Mouse (Mus musculus) C2C12 (cell line): Measurements from ENCODE around the gene Camkv. TPM values are rescaled to one million over a fixed set of nuclear protein-coding genes. Genes with fewer than 3 reads are reported as not detected.
A peak's percentile ranks its signal among the peaks of the same experiment; 100 is the strongest.

Experiments
- H3K27me3 ChIP-seq: one replicate; pipeline ENCODE4 v1.6.1; 2011; ENCODE audit not compliant: control insufficient read depth, insufficient read depth, insufficient read length
- H3K36me3 ChIP-seq: one replicate; pipeline ENCODE4 v1.6.1; 2011; ENCODE audit not compliant: control insufficient read depth, insufficient read depth
- H3K4me3 ChIP-seq: one replicate; pipeline ENCODE4 v1.5.1; 2011; ENCODE audit warnings: mild to moderate bottlenecking, control low read depth; ENCODE audit not compliant: poor library complexity, insufficient read depth, severe bottlenecking
- H3K79me2 ChIP-seq: one replicate; pipeline ENCODE4 v1.6.1; 2011; ENCODE audit not compliant: control insufficient read depth, insufficient read depth
- H3K79me3 ChIP-seq: one replicate; pipeline ENCODE4 v1.6.1; 2011; ENCODE audit warnings: low read depth, control low read depth
- H3ac ChIP-seq: one replicate; pipeline ENCODE3; 2011; ENCODE audit warnings: low read depth; ENCODE audit not compliant: control insufficient read depth, insufficient read length
- CEBPB ChIP-seq: IDR thresholded peaks from one replicate; pipeline ENCODE4 v1.6.1; 2011; ENCODE audit warnings: low read depth, mild to moderate bottlenecking, control low read depth, moderate library complexity
- CTCF ChIP-seq: IDR thresholded peaks from one replicate; pipeline ENCODE4 v1.5.1; 2011; ENCODE audit not compliant: control insufficient read depth, insufficient read depth, insufficient read length
- FOSL1 ChIP-seq: IDR thresholded peaks from one replicate; pipeline ENCODE4 v1.8.0; 2011; ENCODE audit warnings: mild to moderate bottlenecking, low read length; ENCODE audit not compliant: poor library complexity, insufficient read depth, severe bottlenecking
- MAX ChIP-seq: IDR thresholded peaks from one replicate; pipeline ENCODE4 v1.6.1; 2011; ENCODE audit warnings: mild to moderate bottlenecking, control low read depth
- MYOD1 ChIP-seq: IDR thresholded peaks from one replicate; pipeline ENCODE4 v1.6.1; 2011; ENCODE audit warnings: low read depth; ENCODE audit not compliant: control insufficient read depth, insufficient read length
- MYOG ChIP-seq: IDR thresholded peaks from one replicate; pipeline ENCODE4 v1.6.1; 2011; ENCODE audit not compliant: control insufficient read depth, insufficient read length; ENCODE audit errors: extremely low read depth
- USF1 ChIP-seq: IDR thresholded peaks from one replicate; pipeline ENCODE4 v1.6.1; 2011; ENCODE audit warnings: low read depth, mild to moderate bottlenecking, control low read depth, moderate library complexity
- polyA plus RNA-seq: library from polyadenylated mRNA; unstranded; fragments of >200 nt; fragmentation: generic; extraction: Trizol; gene quantifications from one replicate; pipeline ENCODE4 v1.2.1, GENCODE M21; 2012; ENCODE audit warnings: missing spikeins

Gene Camkv
- polyA plus RNA-seq, 1 experiment, result 0.07 TPM

- Histone ChIP-seq H3K4me3 (no peak overlapping the region), H3K27me3 (no peaks in the 10 kb centered on the region), H3K79me2 (peaks cover 51% of the 10 kb centered on the region), H3K79me3 (peaks cover 29% of the 10 kb centered on the region), H3K36me3 (peaks cover 17% of the 10 kb centered on the region), H3ac (no peak overlapping the region)
- no peak for TF ChIP-seq MYOD1
- TF ChIP-seq CTCF, result no peak
- peak; percentile 59 for TF ChIP-seq USF1
- TF ChIP-seq FOSL1, result no peak
Observed at GRCm38 (mm10) chr9:107955613-107956289, 20.3 kb downstream of the Camkv start.

GRCm38 (mm10) chr9:107957141-107957540 is 21.7 kb downstream of the Camkv start:
- H3K79me2 ChIP-seq, result peaks cover 38% of the 10 kb centered on the region
- no peaks in the 10 kb centered on the region for H3K27me3 ChIP-seq
- no peak overlapping the region for H3K4me3 ChIP-seq
- TF ChIP-seq CEBPB (no peak), MYOG (no peak), CTCF (no peak), MYOD1 (no peak), MAX (no peak), FOSL1 (no peak), USF1 (no peak)
- peaks cover 23% of the 10 kb centered on the region for H3K36me3 ChIP-seq
- H3ac ChIP-seq, result no peak overlapping the region
- H3K79me3 ChIP-seq, result peaks cover 21% of the 10 kb centered on the region

GRCm38 (mm10) chr9:107959896-107960295 is 24.4 kb downstream of the Camkv start:
- Histone ChIP-seq H3K79me3 (peaks cover 2% of the 10 kb centered on the region), H3K36me3 (peaks cover 47% of the 10 kb centered on the region), H3ac (no peak overlapping the region), H3K4me3 (no peak overlapping the region), H3K27me3 (no peaks in the 10 kb centered on the region), H3K79me2 (peaks cover 10% of the 10 kb centered on the region)
- TF ChIP-seq MYOG, result no peak
- TF ChIP-seq CEBPB, result no peak
- no peak for TF ChIP-seq USF1
- no peak for TF ChIP-seq MAX
- no peak for TF ChIP-seq CTCF
- no peak for TF ChIP-seq MYOD1
- no peak for TF ChIP-seq FOSL1

- no peak overlapping the region for H3ac ChIP-seq
- H3K79me3 ChIP-seq, result no peaks in the 10 kb centered on the region
- no peaks in the 10 kb centered on the region for H3K27me3 ChIP-seq
- peaks cover under 1% of the 10 kb centered on the region for H3K79me2 ChIP-seq
- no peak for TF ChIP-seq MYOD1
- TF ChIP-seq MYOG, result no peak
- no peak for TF ChIP-seq USF1
- peaks cover 47% of the 10 kb centered on the region for H3K36me3 ChIP-seq
- H3K4me3 ChIP-seq, result no peak overlapping the region
Observed at GRCm38 (mm10) chr9:107960928-107961327, 25.5 kb downstream of the Camkv start.

- peaks cover 47% of the 10 kb centered on the region for H3K36me3 ChIP-seq
- no peaks in the 10 kb centered on the region for H3K79me2 ChIP-seq
- no peaks in the 10 kb centered on the region for H3K79me3 ChIP-seq
- H3ac ChIP-seq, result no peak overlapping the region
- no peaks in the 10 kb centered on the region for H3K27me3 ChIP-seq
- H3K4me3 ChIP-seq, result no peak overlapping the region
- TF ChIP-seq USF1 (no peak), MYOG (no peak)
Observed at GRCm38 (mm10) chr9:107961351-107961762, 25.9 kb downstream of the Camkv start.

- H3ac ChIP-seq, result no peak overlapping the region
- no peaks in the 10 kb centered on the region for H3K79me3 ChIP-seq
- no peaks in the 10 kb centered on the region for H3K79me2 ChIP-seq
- H3K4me3 ChIP-seq, result no peak overlapping the region
- no peak for TF ChIP-seq MYOD1
- peak; percentile 38 for TF ChIP-seq CTCF
- TF ChIP-seq FOSL1, result no peak
- no peak for TF ChIP-seq USF1
- H3K36me3 ChIP-seq, result peaks cover 47% of the 10 kb centered on the region
- no peaks in the 10 kb centered on the region for H3K27me3 ChIP-seq
Observed at GRCm38 (mm10) chr9:107961881-107962280, 26.4 kb downstream of the Camkv start.
